Mouse (Mus musculus) myocyte (in vitro differentiated cells): ENCODE measurements around the gene Cldn4. TPM values are rescaled to one million over a fixed set of nuclear protein-coding genes. Genes with fewer than 3 reads are reported as not detected.

Experiments used
- H3K27me3 ChIP-seq: one replicate; pipeline ENCODE4 v1.6.1; 2011; ENCODE audit not compliant: control insufficient read depth, insufficient read depth, insufficient read length
- H3K36me3 ChIP-seq: one replicate; pipeline ENCODE4 v1.6.1; 2011; ENCODE audit not compliant: control insufficient read depth, insufficient read depth
- H3K4me2 ChIP-seq: one replicate; pipeline ENCODE4 v1.6.1; 2011; ENCODE audit warnings: low read depth, control low read depth
- H3K4me3 ChIP-seq: one replicate; pipeline ENCODE4 v1.5.1; 2011; ENCODE audit warnings: mild to moderate bottlenecking, control low read depth, moderate library complexity
- H3K79me2 ChIP-seq: one replicate; pipeline ENCODE4 v1.6.1; 2011; ENCODE audit not compliant: control insufficient read depth, insufficient read depth
- H3ac ChIP-seq: one replicate; pipeline ENCODE4 v1.6.1; 2011; ENCODE audit not compliant: control insufficient read depth, insufficient read length
- CEBPB ChIP-seq: IDR thresholded peaks from 2 replicates; pipeline ENCODE4 v1.6.1; 2011; ENCODE audit warnings: mild to moderate bottlenecking, moderate library complexity; ENCODE audit not compliant: poor library complexity, insufficient read depth, severe bottlenecking
- E2F4 ChIP-seq: IDR thresholded peaks from one replicate; pipeline ENCODE4 v1.6.1; 2011; ENCODE audit warnings: mild to moderate bottlenecking, control low read depth, moderate library complexity; ENCODE audit not compliant: insufficient read depth
- MAX ChIP-seq: IDR thresholded peaks from one replicate; pipeline ENCODE4 v1.6.1; 2011; ENCODE audit warnings: low read depth, mild to moderate bottlenecking, control low read depth
- MYOD1 ChIP-seq, 3 experiments: IDR thresholded peaks; one replicate each; pipeline ENCODE4 v1.6.1; 2011; ENCODE audit warnings: control low read depth in 2 of 3, low read depth in 2 of 3, mild to moderate bottlenecking in 2 of 3, moderate library complexity in 1 of 3; ENCODE audit not compliant: insufficient read length in 2 of 3, control insufficient read depth in 1 of 3
- MYOG ChIP-seq, 3 experiments: IDR thresholded peaks; one replicate each; pipeline ENCODE4 v1.6.1; 2011; ENCODE audit warnings: control low read depth in 2 of 3, low read depth in 2 of 3, mild to moderate bottlenecking in 2 of 3; ENCODE audit not compliant: insufficient read length in 2 of 3, control insufficient read depth in 1 of 3, insufficient read depth in 1 of 3
- POLR2A ChIP-seq: IDR thresholded peaks from one replicate; pipeline ENCODE4 v1.6.1; 2011; ENCODE audit warnings: low read depth, mild to moderate bottlenecking, control low read depth, moderate library complexity; ENCODE audit not compliant: insufficient read length
- POLR2AphosphoS2 ChIP-seq: IDR thresholded peaks from one replicate; pipeline ENCODE4 v1.6.1; 2011; ENCODE audit warnings: low read depth, control low read depth; ENCODE audit not compliant: insufficient read length
- REST ChIP-seq: IDR thresholded peaks from one replicate; pipeline ENCODE4 v1.6.1; 2011; ENCODE audit warnings: mild to moderate bottlenecking, control low read depth, moderate library complexity; ENCODE audit not compliant: insufficient read depth, insufficient read length
- SRF ChIP-seq: IDR thresholded peaks from one replicate; pipeline ENCODE4 v1.6.1; 2011; ENCODE audit warnings: low read depth; ENCODE audit not compliant: control insufficient read depth, insufficient read length
- TCF12 ChIP-seq: IDR thresholded peaks from one replicate; pipeline ENCODE4 v1.6.1; 2011; ENCODE audit warnings: mild to moderate bottlenecking, control low read depth; ENCODE audit not compliant: poor library complexity, insufficient read depth, severe bottlenecking
- TCF3 ChIP-seq: IDR thresholded peaks from one replicate; pipeline ENCODE4 v1.6.1; 2011; ENCODE audit warnings: low read depth, control low read depth; ENCODE audit not compliant: insufficient read length
- USF1 ChIP-seq: IDR thresholded peaks from one replicate; pipeline ENCODE4 v1.6.1; 2011; ENCODE audit warnings: low read depth, mild to moderate bottlenecking, control low read depth, moderate library complexity
- polyA plus RNA-seq: library from polyadenylated mRNA; unstranded; fragments of >200 nt; fragmentation: generic; extraction: Trizol; gene quantifications from one replicate; pipeline ENCODE4 v1.2.1, GENCODE M21; 2012; ENCODE audit warnings: missing spikeins

Cldn4 gene
- polyA plus RNA-seq, 1 experiment, result not detected

GRCm38 (mm10) chr5:134901644-134902027 is 45.1 kb downstream of the Cldn4 start:
- no peak overlapping the region for H3K4me2 ChIP-seq
- no peaks in the 10 kb centered on the region for H3K79me2 ChIP-seq
- no peak overlapping the region for H3K4me3 ChIP-seq
- TF ChIP-seq SRF, result no peak
- no peak for TF ChIP-seq MYOG (IDR thresholded peaks at IDR 0.05; ENCODE audit: control insufficient read depth in 1 of 3, insufficient read depth in 1 of 3, insufficient read length in 2 of 3, low read depth in 2 of 3)
- no peak for TF ChIP-seq USF1
- no peak for TF ChIP-seq REST
- H3ac ChIP-seq, result no peak overlapping the region
- no peaks in the 10 kb centered on the region for H3K36me3 ChIP-seq
- peaks cover 45% of the 10 kb centered on the region for H3K27me3 ChIP-seq

- Histone ChIP-seq H3K4me2 (no peak overlapping the region), H3K4me3 (no peak overlapping the region), H3ac (no peak overlapping the region), H3K27me3 (peaks cover 50% of the 10 kb centered on the region), H3K36me3 (no peaks in the 10 kb centered on the region), H3K79me2 (no peaks in the 10 kb centered on the region)
- TF ChIP-seq REST, result no peak
- TF ChIP-seq MAX, result no peak
- no peak for TF ChIP-seq USF1
- no peak for TF ChIP-seq E2F4
- no peak for TF ChIP-seq POLR2A
- TF ChIP-seq TCF12, result no peak
- TF ChIP-seq CEBPB, result no peak
- TF ChIP-seq SRF, result no peak
Measured at GRCm38 (mm10) chr5:134901012-134901643, 45.6 kb downstream of the Cldn4 start.

GRCm38 (mm10) chr5:134897596-134897995 is 49.1 kb downstream of the Cldn4 start:
- no peaks in the 10 kb centered on the region for H3K36me3 ChIP-seq
- no peaks in the 10 kb centered on the region for H3K79me2 ChIP-seq
- TF ChIP-seq MAX (no peak), TCF3 (no peak)
- H3K4me3 ChIP-seq, result no peak overlapping the region
- no peak overlapping the region for H3ac ChIP-seq
- H3K4me2 ChIP-seq, result no peak overlapping the region
- peaks cover 61% of the 10 kb centered on the region for H3K27me3 ChIP-seq

GRCm38 (mm10) chr5:134896965-134897364 is 49.8 kb downstream of the Cldn4 start:
- H3K36me3 ChIP-seq, result no peaks in the 10 kb centered on the region
- peaks cover 58% of the 10 kb centered on the region for H3K27me3 ChIP-seq
- no peak overlapping the region for H3ac ChIP-seq
- no peak overlapping the region for H3K4me2 ChIP-seq
- TF ChIP-seq POLR2A (no peak), POLR2AphosphoS2 (no peak), CEBPB (no peak), MYOG (IDR thresholded peaks at IDR 0.05; ENCODE audit: control insufficient read depth in 1 of 3, insufficient read depth in 1 of 3, insufficient read length in 2 of 3, low read depth in 2 of 3) (no peak), E2F4 (no peak), MYOD1 (IDR thresholded peaks at IDR 0.05; ENCODE audit: control insufficient read depth in 1 of 3, insufficient read length in 2 of 3, low read depth in 2 of 3) (no peak), USF1 (no peak), TCF3 (no peak)
- H3K4me3 ChIP-seq, result no peak overlapping the region
- no peaks in the 10 kb centered on the region for H3K79me2 ChIP-seq

GRCm38 (mm10) chr5:134895291-134895690 is 51.4 kb downstream of the Cldn4 start:
- Histone ChIP-seq H3K36me3 (no peaks in the 10 kb centered on the region), H3K4me3 (no peak overlapping the region), H3K79me2 (no peaks in the 10 kb centered on the region), H3K27me3 (peaks cover 52% of the 10 kb centered on the region), H3ac (no peak overlapping the region), H3K4me2 (no peak overlapping the region)
- no peak for TF ChIP-seq POLR2A
- no peak for TF ChIP-seq MYOG (IDR thresholded peaks at IDR 0.05; ENCODE audit: control insufficient read depth in 1 of 3, insufficient read depth in 1 of 3, insufficient read length in 2 of 3, low read depth in 2 of 3)
- TF ChIP-seq REST, result no peak
- no peak for TF ChIP-seq TCF12
- TF ChIP-seq CEBPB, result no peak
- TF ChIP-seq SRF, result no peak
- TF ChIP-seq MAX, result no peak
- TF ChIP-seq POLR2AphosphoS2, result no peak
- no peak for TF ChIP-seq MYOD1 (IDR thresholded peaks at IDR 0.05; ENCODE audit: control insufficient read depth in 1 of 3, insufficient read length in 2 of 3, low read depth in 2 of 3)
- TF ChIP-seq TCF3, result no peak

Other genes starting within 250 kb of the Cldn4 start
- gene Eln, start 199.6 kb downstream of the Cldn4 start, polyA plus RNA-seq, result 0.02 TPM
- gene Tmem270, start 40.2 kb downstream of the Cldn4 start, polyA plus RNA-seq, result not detected
- gene Cldn13, start 31.4 kb downstream of the Cldn4 start, polyA plus RNA-seq, result not detected
- 9.1 TPM for gene Mettl27, start 14.6 kb downstream of the Cldn4 start, polyA plus RNA-seq
- not detected for gene Cldn3, start 39.3 kb upstream of the Cldn4 start, polyA plus RNA-seq
- gene Abhd11, start 62.2 kb upstream of the Cldn4 start, polyA plus RNA-seq, result 33.0 TPM
- gene Stx1a, start 76.5 kb upstream of the Cldn4 start, polyA plus RNA-seq, result 4.4 TPM
- 31.6 TPM for gene Dnajc30, start 117.3 kb upstream of the Cldn4 start, polyA plus RNA-seq
- gene Bud23, start 118.0 kb upstream of the Cldn4 start, polyA plus RNA-seq, result 51.8 TPM
- gene Vps37d, start 131.3 kb upstream of the Cldn4 start, polyA plus RNA-seq, result 3.3 TPM
- gene Mlxipl, start 143.0 kb upstream of the Cldn4 start, polyA plus RNA-seq, result not detected
- gene Tbl2, start 202.7 kb upstream of the Cldn4 start, polyA plus RNA-seq, result 17.1 TPM
- 37.3 TPM for gene Bcl7b, start 221.3 kb upstream of the Cldn4 start, polyA plus RNA-seq
- 22.1 TPM for gene Baz1b, start 240.3 kb upstream of the Cldn4 start, polyA plus RNA-seq